Mouse (Mus musculus) adrenal gland, postnatal 25 days (tissue): ENCODE data around the gene Mcl1. TPM values are rescaled to one million over a fixed set of nuclear protein-coding genes. Genes with fewer than 3 reads are reported as not detected.
"Not testable (repeated sequence)": the region's sequence is repeated elsewhere in the genome, so short reads cannot be mapped to it uniquely, and the experiment has no call there.

Experiments used
- DNase-seq: peaks from one replicate; pipeline ENCODE4 v3.0.0; 2021; ENCODE audit warnings: mixed read lengths
- total RNA-seq: library from RNA; stranded (reverse); gene quantifications from 2 replicates; pipeline ENCODE4 v1.2.3, GENCODE M21; 2021

Gene Mcl1
- total RNA-seq, 1 experiment from 2014 or later = 167 TPM

GRCm38 (mm10) chr3:95666124-95666844 lies 7.7 kb downstream of the Mcl1 start:
- DNase-seq = peak; percentile 80

GRCm38 (mm10) chr3:95667521-95667920 lies 8.9 kb downstream of the Mcl1 start:
- DNase-seq = no peak

- DNase-seq = peak; percentile 66
Observed at GRCm38 (mm10) chr3:95668026-95668425, 9.4 kb downstream of the Mcl1 start.

GRCm38 (mm10) chr3:95668589-95669308 lies 10.2 kb downstream of the Mcl1 start:
- no peak for DNase-seq

- no peak for DNase-seq
Observed at GRCm38 (mm10) chr3:95669309-95669665, 10.7 kb downstream of the Mcl1 start.

- DNase-seq = not testable (repeated sequence)
Observed at GRCm38 (mm10) chr3:95670419-95670818, 11.8 kb downstream of the Mcl1 start.

- no peak for DNase-seq
Observed at GRCm38 (mm10) chr3:95671201-95671600, 12.6 kb downstream of the Mcl1 start.

GRCm38 (mm10) chr3:95672461-95672860 lies 13.9 kb downstream of the Mcl1 start:
- DNase-seq = no peak

GRCm38 (mm10) chr3:95672861-95673706 lies 14.5 kb downstream of the Mcl1 start:
- peak; percentile 24 for DNase-seq

GRCm38 (mm10) chr3:95673707-95674211 lies 15.2 kb downstream of the Mcl1 start:
- DNase-seq = no peak

GRCm38 (mm10) chr3:95674236-95674635 lies 15.6 kb downstream of the Mcl1 start:
- peak; percentile 63 for DNase-seq

- no peak for DNase-seq
Observed at GRCm38 (mm10) chr3:95674812-95675211, 16.2 kb downstream of the Mcl1 start.

- peak; percentile 74 for DNase-seq
Observed at GRCm38 (mm10) chr3:95675301-95676092, 16.9 kb downstream of the Mcl1 start.

GRCm38 (mm10) chr3:95676745-95677419 lies 18.3 kb downstream of the Mcl1 start:
- DNase-seq = peak; percentile 84

- no peak for DNase-seq
Observed at GRCm38 (mm10) chr3:95677420-95678090, 19.0 kb downstream of the Mcl1 start.

- DNase-seq = no peak
Observed at GRCm38 (mm10) chr3:95679551-95679950, 21.0 kb downstream of the Mcl1 start.

GRCm38 (mm10) chr3:95680673-95681072 lies 22.1 kb downstream of the Mcl1 start:
- DNase-seq = no peak

- no peak for DNase-seq
Observed at GRCm38 (mm10) chr3:95681365-95681764, 22.8 kb downstream of the Mcl1 start.

- DNase-seq = no peak
Observed at GRCm38 (mm10) chr3:95682878-95683277, 24.3 kb downstream of the Mcl1 start.

- DNase-seq = no peak
Observed at GRCm38 (mm10) chr3:95684846-95685245, 26.3 kb downstream of the Mcl1 start.

- DNase-seq = no peak
Observed at GRCm38 (mm10) chr3:95685301-95685700, 26.7 kb downstream of the Mcl1 start.
